Mouse (Mus musculus) cerebellum, postnatal 25 days (tissue): ENCODE results near the gene Rab40c.

Experiments
- DNase-seq, 2 experiments: peaks; one replicate each; pipeline ENCODE4 v3.0.0; 2021; ENCODE audit warnings: mixed read lengths in 2 of 2

Rab40c gene

DNA sequence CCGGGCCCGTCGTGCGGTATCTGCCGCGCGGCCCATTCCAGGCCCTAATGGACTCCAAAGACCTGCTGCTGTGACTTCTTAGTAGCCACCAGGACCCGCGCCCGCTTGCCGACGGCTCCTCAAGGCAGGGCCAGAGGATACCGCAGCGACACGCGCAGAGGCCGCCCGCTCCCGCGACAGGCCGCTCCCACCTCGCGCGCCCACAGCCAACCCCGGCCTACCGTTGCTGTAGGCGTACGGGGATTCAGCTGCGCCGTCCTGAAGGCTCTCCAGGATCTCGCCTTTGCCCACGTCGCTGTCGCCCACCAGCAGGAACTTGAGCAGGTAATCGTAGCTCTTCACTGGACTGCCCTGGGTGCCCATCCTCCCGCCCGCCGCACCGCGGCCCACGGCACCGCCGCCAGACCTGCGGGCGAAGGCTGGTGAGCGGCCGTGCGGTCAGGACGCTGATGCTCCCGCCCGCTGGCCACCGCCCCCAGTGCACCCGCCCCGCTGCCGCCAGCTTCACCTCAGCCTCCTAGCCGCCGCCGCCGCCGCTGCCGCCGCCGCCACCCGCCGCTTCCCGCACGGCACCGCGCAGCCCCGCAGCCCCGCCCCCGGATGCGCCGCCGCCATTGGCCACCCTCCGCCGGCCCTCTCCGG is at the start of gene Rab40c:
Gene Rab40c, minus strand, starts transcription at position 584 of the 642 bp plus-strand sequence.
- peak in 1 of 2 experiments; percentile 71 for DNase-seq

DNA sequence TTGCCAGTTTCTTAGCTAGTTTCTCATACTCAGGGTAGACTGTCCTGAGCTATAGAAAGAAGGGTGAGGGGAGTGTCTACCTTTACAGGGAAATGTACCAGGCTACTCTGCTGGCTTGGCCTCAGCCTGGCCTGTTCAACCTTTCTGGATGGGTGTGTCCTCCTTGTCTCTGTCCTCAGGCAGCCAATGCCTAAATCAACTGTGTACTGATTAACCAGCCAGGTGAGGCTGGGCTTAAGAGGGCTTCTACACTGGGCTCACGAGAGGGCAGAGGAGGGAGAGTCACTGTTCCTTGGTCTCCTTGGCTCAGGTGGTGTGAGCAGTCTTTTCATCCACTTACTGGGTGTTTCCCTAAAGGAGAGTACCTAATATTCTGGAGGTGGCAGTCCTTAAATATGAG is 48.6 kb upstream of the Rab40c start:
- DNase-seq, result no peak

DNA sequence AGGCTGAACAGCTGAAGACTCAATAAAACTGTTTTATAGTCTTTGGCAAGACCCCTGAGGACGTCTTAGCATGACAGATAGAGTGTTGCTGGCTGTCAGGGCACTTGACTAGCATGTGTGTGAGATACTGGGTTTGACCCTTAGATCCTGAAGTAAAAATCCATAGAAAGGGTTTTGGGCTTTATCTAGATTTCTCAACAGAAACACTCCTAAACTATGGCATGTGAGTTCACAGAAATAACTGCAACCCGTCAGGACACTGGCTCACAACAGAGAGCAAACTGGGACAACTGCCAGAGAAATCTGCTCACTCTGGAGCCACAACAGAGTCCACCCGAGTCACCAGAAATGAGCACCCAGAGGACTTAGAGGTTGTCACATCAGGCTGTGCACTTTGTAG is 48.1 kb upstream of the Rab40c start:
- peak in 1 of 2 experiments; percentile 74 for DNase-seq

DNA sequence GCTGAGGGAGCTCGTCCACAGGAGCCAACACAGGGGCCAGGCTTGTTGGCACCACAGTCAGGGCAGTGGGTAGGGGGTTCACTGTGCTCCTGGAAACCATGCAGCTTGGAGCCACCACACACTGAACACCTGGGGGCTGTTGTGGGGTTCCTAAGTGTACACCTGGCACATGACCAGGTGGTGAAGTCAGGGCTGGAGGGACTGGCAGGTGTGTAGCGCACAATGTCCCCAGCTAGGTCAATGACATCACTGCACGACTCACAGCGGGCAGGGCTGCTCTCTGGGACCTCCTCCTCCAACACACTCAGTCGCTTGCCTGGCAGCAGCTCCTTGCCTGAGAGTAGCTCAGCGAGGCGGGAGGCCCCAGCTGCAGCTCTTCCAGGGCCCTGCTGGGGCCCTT is 44.7 kb upstream of the Rab40c start:
- DNase-seq, result peak in 1 of 2 experiments; percentile 69

DNA sequence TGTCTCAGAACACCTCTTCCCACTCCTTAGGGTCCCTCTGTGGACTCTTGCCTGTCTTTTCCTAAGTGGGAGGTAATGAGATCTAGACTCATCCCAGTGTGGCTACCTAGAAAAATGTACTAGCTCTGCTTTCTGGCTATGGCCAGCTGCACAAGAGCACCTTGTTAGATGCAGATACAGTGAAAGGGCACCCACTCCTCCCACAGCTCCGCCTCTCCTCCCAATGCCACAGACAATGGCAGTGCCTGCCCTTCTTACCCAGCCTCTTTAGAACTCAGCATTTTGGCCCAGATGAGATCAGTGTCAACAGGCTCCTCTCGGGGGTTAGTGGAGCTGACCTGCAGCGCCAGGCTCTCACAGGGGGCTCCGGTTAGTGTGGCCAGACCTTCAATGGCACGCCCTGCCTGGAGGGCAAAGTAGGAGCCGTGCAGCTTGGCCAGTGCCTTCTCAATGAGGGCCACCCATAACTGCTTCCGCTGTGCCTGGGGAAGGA is 42.9 kb upstream of the Rab40c start:
- no peak for DNase-seq

DNA sequence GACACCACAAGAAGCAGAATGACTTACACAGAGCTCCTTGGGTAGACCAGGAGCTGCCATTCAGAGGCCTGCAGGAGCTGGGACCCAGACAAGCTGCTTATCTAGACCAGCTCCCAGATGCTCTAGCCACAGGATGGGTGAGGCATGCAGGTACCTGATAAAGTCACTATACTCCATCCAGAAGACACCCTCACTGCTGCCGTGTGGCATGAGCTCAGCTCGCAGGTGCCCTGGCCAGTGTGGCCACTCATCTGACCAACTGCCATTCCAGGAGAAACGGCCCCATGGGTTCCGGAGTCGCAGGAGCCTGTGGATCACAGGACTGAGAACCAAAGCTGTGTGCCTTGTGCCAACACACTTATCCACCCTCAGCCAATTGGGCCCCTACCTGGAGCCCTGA is 42.0 kb upstream of the Rab40c start:
- DNase-seq, result no peak

DNA sequence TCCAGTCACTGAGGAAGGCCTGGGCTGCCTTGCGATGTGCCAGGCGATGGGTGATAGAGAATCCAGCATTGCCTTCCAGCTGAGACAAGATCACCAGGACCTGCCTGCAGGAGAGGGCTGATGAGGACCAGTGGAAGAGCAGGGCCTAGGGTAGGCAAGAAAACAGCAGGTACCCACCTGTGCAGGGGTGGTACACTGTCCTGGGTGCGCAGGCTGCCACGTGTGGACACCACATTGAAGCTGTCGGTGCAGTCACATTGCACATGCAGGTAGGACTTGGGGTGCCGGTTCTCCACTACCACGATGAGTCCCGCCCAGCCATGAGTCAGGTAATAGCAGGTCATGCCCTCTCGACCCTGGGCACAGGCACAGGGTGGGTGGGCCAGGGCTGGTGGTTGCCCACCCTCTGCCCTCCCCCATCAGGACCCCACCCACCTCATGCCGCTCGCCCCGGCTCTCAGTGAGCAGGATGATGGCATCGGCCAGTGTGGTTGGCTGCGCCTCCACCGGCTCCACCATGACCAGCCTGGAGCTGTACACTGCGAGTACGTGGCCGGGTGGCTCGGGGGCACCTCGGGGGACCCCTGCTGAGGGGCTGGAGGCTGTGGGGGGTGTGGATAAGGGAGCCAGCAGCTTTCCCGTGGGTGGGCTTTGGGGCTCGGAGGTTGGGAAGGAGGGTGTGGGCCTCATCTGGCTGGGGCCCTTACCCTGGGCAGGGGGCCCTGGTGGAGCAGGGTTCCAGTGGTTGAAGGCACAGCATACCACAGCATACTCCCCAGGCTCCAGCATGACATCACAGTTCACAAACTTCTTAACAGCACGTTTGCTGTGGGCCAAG is 40.3 kb upstream of the Rab40c start:
- peak in 1 of 2 experiments; percentile 30 for DNase-seq

DNA sequence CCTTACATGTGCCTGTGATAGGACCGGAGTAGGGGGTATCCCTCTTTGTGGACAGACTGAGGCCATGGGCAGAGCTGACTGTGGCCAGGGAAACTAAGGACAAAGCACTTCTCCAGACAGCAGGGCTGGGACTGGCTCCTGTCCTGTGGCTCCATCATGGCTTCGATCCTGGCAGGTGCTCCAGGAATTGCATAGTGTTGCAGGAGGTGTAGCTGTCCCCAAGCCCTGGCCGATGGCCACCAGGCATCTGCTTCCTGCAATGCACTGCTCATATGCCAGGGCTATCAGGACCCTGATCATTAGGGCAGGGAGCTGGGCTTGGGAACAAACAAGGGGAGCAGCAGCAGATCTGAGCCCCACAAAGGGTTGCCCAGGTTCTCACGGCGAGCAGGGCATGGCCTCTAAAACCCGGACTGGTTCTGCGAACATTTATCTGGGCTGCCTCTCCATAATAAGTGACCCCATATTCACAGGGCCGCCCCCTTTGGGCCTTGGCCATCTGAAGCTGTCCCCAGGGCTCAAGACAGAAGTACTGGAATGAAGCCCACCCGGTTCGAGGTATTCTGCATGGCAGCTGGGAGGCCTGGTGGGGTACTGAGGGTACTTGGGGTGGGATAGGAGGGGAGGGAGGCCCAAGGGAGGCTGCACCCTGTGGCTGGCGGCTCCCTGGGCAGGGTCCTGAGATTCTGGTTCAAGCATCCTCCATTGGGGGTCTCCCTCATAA is 39.4 kb upstream of the Rab40c start:
- peak; percentile 67 to 68 for DNase-seq

DNA sequence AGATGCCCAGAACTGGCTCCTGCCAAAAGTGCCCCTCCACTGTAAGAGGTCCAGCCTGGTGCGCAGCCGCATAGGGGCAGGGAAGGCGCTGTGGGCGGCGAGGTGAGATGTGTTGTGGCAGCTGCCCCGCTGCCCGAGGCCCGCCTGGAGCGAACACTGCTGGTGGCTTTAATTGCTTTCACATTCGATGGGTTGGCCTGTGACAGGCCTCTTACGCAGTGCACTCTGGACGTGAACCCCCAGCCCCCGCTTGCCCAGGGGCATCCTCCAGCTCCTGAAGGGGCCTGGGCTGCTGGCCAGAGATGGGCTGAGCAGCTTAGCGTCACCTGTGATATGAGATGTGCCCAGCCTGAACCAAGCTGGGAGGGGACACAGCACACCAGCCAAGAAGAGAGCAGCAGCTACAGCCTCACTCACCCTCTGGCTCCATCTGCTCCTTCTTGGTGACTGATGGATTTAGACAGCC is 38.1 kb upstream of the Rab40c start:
- DNase-seq, result peak; percentile 59 to 66

DNA sequence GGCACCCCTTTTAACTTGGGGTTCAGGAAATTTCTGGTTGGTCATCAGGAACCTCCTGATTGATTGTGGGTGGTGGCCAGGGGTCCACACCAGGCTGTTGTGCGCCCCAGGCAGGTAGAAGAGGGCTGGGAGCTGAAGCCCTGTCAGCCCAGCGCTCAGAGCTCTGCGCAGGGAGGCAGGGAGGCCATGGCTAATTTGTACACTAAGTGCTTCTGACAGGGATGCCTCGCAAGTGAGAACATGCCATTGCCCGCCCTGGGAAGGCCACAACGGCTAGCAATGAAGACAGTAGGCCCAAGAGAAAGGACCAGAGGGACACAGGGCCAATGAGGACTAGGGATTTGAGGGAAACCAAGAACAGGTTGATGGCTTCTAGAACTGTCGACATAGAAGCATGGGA is 37.1 kb upstream of the Rab40c start:
- peak; percentile 58 to 64 for DNase-seq

DNA sequence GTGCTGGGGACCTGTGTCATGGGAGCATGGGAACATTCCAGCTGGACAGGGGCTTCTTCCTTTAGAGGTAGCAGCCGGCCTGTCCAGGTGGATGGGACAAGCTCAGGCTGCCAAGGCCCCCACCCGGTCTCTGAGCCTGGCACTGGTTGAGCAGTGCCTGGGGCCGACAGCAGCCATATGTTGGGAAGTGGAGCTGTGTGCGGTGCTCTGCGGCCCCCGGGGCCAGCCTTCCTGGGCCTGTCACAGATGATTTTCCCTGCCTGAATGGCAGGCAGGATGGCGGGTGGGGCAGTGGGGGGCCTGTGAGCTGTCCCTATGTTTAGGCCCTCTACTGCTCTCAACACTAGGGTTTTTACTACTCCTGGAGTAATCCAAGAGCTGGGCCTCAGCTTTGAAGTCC is 36.7 kb upstream of the Rab40c start:
- DNase-seq, result peak; percentile 88 to 90

DNA sequence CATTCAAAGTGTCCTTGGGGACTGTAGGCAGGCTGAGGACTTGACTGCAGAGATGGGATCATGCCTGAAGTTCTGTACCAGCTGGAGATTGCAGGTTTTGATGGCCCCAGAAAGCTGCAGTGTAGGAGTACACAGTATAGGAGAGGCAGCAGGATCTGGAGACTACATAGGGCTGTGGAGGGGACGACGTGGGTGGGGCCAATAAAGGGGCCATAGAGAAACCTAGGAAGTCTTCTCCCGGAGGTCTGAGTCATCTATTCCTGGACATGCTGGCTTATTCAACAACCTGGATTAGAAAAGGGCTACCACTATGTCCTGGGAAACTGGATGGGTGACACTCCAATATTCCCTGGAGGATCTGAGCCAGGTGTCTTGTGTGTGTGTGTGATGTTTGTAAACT is 36.2 kb upstream of the Rab40c start:
- DNase-seq, result peak in 1 of 2 experiments; percentile 57

DNA sequence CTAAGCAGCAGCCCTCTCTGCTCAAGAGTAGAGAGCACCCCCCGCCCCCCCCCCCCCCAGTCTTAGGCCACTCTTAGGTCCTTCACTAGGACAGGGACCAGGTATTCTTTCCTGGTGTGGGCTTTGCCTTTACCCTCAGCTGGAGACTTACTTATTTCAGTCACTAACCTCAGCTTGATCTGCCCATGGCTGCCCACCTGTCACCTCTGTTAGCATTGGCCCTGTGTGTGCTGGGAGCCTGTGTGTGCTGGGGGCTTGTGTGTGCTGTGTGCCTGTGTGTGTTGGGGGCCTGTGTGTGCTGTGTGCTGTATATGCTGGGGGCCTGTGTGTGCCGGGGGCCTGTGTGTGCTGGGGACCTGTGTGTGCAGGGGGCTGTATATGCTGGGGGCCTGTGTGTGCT is 35.1 kb upstream of the Rab40c start:
- no peak for DNase-seq

DNA sequence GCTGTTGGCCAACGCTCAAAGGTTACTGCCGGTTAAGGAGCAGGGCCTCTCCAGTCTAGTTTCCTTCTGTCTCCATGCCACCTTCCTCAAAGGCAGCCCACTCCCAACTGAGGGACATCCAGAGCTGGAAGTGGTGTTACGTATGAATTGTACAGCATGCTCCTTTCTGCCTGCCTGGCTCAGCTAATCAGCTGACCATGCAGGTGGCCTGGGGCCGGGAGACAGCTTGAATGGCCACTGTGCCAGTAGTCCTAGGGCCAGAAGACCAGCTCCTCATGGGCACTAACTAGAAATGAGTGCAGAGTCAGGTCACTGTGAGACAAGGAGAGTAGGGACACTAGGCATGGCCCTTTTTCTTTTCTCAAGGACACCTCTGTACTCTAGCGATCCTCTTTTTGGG is 33.6 kb upstream of the Rab40c start:
- DNase-seq, result peak; percentile 71 to 76

DNA sequence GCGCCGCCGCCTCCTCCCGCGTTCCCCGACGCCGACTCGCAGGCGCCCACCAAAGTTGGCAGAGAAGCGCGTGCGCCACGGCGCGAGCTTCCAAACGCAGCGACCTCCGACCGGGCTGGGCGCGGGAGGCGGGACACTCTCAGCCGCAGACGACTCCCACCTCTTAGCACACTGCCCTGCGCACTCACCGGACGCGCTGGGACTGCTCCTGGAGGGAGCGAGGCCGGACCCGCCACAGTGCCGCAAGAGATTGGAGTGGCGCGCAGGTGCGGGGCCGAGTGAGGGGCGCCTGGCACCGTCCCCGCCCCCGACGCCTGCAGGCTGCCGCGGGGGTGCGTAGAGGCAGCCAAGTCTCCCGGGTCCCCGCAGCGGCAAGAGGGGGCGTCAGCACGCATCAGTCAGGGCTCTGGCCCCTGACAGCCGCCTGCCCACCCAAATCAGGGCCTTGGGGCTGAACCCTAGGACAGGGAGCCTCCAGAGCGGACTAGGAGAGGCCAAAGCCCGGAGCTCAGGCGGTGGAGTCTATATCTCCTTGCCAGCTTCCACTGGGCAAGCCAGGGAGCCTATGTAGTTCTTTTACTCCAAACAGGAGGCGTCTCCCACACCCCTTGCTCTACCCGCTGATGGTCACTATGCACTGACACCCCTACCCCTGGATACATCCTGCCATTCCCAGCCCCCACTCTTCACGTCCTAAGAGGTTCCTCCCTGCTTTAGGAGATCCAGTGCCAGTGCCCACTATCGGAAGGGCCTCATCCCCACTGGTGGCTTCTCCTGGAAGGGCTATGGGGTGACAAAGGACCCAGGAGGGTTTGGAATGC is 32.5 kb upstream of the Rab40c start, which contains the start of gene A930017K11Rik:
Gene A930017K11Rik, minus strand, starts transcription at position 763 of the 821 bp plus-strand sequence.
- DNase-seq, result peak; percentile 62 to 70

DNA sequence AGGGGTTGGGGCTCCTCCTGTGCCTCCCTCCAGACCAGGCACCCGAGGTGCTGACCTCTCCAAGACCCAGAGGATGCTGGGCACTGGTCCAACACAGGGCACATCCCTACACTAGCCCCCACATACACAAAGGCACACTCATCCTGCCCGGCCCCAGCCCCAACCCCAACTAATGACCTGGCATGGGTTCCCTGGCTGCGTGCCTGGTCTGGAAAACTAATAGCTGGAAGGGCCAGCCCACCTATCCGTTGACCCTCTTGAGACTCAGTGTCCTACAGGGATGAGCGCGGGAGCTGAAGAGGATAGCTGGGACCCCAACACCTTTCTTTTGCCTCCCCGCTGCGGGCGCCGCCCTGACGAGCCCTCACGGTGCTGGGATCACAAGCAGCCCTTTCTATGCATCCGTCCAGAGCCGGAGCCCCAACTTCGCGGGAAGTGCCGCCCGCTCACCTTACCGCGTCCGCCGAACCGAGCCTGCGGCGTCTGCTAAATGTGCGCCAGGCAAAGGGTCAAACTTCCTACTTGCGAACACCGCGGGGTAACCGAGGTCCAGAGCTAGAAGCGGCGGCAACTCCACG is 31.8 kb upstream of the Rab40c start:
- peak in 1 of 2 experiments; percentile 65 for DNase-seq

DNA sequence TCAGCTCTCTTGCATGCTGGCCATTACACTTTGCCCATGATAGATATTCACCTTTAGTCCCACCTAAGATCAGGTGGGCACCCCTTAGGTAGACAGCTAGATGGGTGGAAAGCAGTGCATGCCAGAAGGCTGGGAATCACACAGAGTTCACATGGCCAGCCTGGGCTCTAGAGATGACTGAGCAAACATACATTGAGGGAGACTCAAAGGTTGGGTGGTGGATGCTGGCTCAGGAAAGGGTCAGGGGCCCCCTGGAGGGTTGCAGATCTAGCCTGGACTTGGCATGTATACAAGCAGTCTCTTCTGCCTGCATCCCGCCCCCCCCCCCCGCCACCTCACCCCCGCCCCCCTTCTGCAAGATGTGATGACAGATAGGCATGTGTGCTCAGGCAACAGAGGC is 31.2 kb upstream of the Rab40c start:
- no peak for DNase-seq

DNA sequence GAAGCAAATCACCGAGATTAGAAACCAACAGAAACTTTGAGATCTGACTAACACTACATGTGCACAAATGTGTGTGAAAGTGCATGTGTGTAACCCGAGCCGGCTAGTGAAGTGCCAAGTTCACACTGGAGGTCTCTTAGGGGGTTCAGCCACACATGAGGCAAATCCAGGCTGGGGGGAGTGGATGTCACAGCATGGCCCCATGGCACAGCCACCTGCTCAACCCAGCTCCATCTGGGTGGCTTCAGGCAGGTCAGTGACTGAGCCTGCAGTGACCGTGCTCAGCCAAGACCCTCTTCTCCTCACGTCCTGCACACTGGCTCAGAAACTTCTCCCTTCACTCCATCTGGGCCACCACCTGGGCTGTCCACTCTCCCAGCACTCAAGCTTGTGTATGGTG is 30.5 kb upstream of the Rab40c start:
- peak in 1 of 2 experiments; percentile 43 for DNase-seq

DNA sequence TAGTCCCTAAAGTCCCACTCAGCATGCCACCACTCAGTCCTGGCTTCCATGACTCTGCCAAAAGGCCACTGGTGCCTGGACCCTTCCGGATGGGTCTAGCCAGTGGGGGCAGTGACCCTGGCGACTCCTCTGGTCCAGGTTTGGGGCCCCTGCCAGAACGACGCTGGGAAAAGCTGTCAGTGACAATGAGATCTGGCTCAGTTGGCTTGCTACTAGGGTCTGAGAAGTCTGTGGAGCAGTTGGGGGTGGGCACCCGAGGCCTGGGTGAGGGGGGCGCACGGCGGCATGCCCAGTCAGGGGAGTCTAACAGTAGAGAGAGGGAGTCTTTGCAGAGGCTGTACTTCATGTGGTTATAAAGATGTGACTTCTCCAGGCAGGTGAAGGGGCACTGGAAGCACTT is 28.5 kb upstream of the Rab40c start:
- DNase-seq, result peak in 1 of 2 experiments; percentile 35

DNA sequence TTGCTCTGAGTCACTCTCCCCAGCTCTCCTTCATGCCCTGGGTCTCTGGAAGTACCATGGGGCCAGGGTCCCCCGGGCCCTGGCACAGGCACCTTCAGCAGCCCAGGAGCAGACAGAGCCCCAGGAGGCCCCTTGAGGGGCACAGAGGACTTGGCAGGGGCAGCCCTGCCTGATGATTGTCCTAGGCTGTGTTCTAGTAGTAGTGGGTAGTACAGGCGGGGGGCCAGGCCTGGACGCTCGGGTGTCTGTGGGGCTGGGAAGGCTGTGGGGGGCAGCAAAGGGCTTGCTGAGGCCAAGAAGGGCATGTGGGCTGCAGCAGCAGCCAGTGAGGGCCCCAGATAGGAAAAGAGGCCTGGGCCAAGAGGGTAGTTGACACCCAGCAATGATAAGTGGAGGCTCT is 28.0 kb upstream of the Rab40c start:
- peak in 1 of 2 experiments; percentile 16 for DNase-seq

DNA sequence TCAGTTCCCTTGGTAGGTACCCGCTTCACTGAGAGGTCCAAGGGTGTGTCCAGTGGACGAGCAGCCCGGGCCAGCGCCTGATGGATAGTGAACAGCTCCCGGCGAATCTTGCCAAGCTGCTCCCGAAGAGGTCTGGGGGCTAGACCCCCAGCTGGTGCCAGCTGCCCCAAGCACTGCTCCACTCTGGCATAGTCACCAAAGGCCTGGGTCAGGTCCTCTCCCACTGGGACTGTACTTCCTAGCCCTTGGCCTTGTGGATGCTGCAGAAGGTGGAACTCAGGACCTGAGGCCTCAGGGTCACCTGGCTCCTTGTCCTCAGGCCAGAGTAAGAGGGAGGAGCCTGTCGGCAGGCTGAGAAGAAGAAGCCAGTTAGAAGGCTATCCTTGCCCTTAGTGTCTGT is 27.4 kb upstream of the Rab40c start:
- peak in 1 of 2 experiments; percentile 16 for DNase-seq

DNA sequence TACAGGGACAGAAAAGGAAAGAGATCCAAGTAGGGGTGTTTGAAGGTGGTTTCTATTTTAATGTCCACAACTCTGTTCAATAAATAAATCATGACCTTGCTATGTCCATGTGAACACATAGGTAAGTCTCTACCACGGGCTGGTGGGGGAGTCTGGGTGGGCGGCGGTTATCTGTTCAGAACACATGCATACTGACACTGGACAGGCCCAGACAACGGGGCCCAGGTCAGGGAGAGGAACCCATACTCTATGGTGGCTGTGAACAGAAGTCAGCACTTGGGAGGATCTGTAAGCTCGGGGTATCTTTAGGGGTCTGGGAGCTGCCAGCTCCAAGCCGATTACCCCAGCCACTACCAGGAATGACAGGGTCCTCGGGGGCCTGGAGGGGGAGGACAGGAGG is 26.8 kb upstream of the Rab40c start:
- peak in 1 of 2 experiments; percentile 9 for DNase-seq
